Mouse (Mus musculus): ENCODE measurements at regions not wholly inside any gene's neighbourhood (a gene's known extent, or its start where the extent isn't known, plus 50 kb on each side); places are given as distances from the start of the nearest gene placed in this dataset.

- no peaks in the 10 kb centered on the region for H3K4me1 ChIP-seq (replicated peaks; ENCODE audit: control insufficient read depth, insufficient read depth, low read length)
- H3K4me2 ChIP-seq (ENCODE audit: low read length) = no peak overlapping the region
- H3K27ac ChIP-seq (ENCODE audit: low read length) = no peak overlapping the region
- no peaks in the 10 kb centered on the region for H3K27me3 ChIP-seq (replicated peaks; ENCODE audit: control insufficient read depth, insufficient read depth, low read length)
- no peaks in the 10 kb centered on the region for H3K36me3 ChIP-seq (ENCODE audit: control insufficient read depth, insufficient read depth)
- ATAC-seq = no peak
- 88% methylated on average over 4 of the region's 4 CpGs for WGBS
- no peaks in the 10 kb centered on the region for H3K9me3 ChIP-seq (ENCODE audit: control insufficient read depth, low read length)
- H3K9ac ChIP-seq (replicated peaks; ENCODE audit: low read depth, low read length) = no peak overlapping the region
- no peak overlapping the region for H3K4me3 ChIP-seq (replicated peaks; ENCODE audit: low read length)
Measured at GRCm38 (mm10) chr14:31973702-31974101, 55.1 kb upstream of the Galnt15 start.

- WGBS = 81% methylated on average over 4 of the region's 4 CpGs
- H3K27me3 ChIP-seq (replicated peaks; ENCODE audit: control insufficient read depth, insufficient read depth, low read length) = no peaks in the 10 kb centered on the region
- H3K36me3 ChIP-seq (ENCODE audit: control insufficient read depth, insufficient read depth) = no peaks in the 10 kb centered on the region
- H3K4me3 ChIP-seq (replicated peaks; ENCODE audit: low read length) = no peak overlapping the region
- no peaks in the 10 kb centered on the region for H3K4me1 ChIP-seq (replicated peaks; ENCODE audit: control insufficient read depth, insufficient read depth, low read length)
- ATAC-seq = no peak
- H3K9me3 ChIP-seq (ENCODE audit: control insufficient read depth, low read length) = no peaks in the 10 kb centered on the region
- H3K9ac ChIP-seq (replicated peaks; ENCODE audit: low read depth, low read length) = no peak overlapping the region
- H3K27ac ChIP-seq (ENCODE audit: low read length) = no peak overlapping the region
- no peak overlapping the region for H3K4me2 ChIP-seq (ENCODE audit: low read length)
Measured at GRCm38 (mm10) chr14:31978196-31978595, 50.6 kb upstream of the Galnt15 start.

GRCm38 (mm10) chr14:31978690-31979089 lies 50.1 kb upstream of the Galnt15 start:
- no peak for ATAC-seq
- no peaks in the 10 kb centered on the region for H3K27me3 ChIP-seq (replicated peaks; ENCODE audit: control insufficient read depth, insufficient read depth, low read length)
- H3K4me3 ChIP-seq (replicated peaks; ENCODE audit: low read length) = no peak overlapping the region
- no peaks in the 10 kb centered on the region for H3K4me1 ChIP-seq (replicated peaks; ENCODE audit: control insufficient read depth, insufficient read depth, low read length)
- no peaks in the 10 kb centered on the region for H3K36me3 ChIP-seq (ENCODE audit: control insufficient read depth, insufficient read depth)
- H3K9ac ChIP-seq (replicated peaks; ENCODE audit: low read depth, low read length) = no peak overlapping the region
- H3K4me2 ChIP-seq (ENCODE audit: low read length) = no peak overlapping the region
- H3K27ac ChIP-seq (ENCODE audit: low read length) = no peak overlapping the region
- WGBS = 82% methylated on average over 3 of the region's 3 CpGs
- no peaks in the 10 kb centered on the region for H3K9me3 ChIP-seq (ENCODE audit: control insufficient read depth, low read length)
